Mouse (Mus musculus) ovary, postnatal 10 days (tissue): ENCODE results near the gene Sh3d21.
"Not testable (repeated sequence)": the region's sequence is repeated elsewhere in the genome, so short reads cannot be mapped to it uniquely, and the experiment has no call there.

ENCODE experiments used
- DNase-seq: peaks from one replicate; pipeline ENCODE4 v3.0.0; 2022; ENCODE audit warnings: low spot score

The Sh3d21 gene

GRCm38 (mm10) chr4:126163067-126163659, at the start of gene Sh3d21:
TSS of gene Sh3d21 (minus strand) at chr4:126163491.
- no peak for DNase-seq

GRCm38 (mm10) chr4:126207081-126207480, 43.8 kb upstream of the Sh3d21 start:
- no peak for DNase-seq

GRCm38 (mm10) chr4:126205386-126205785, 42.1 kb upstream of the Sh3d21 start:
- no peak for DNase-seq

GRCm38 (mm10) chr4:126204661-126205230, 41.5 kb upstream of the Sh3d21 start:
- no peak for DNase-seq

- no peak for DNase-seq
Measured at GRCm38 (mm10) chr4:126204016-126204415, 40.7 kb upstream of the Sh3d21 start.

- no peak for DNase-seq
Measured at GRCm38 (mm10) chr4:126203336-126203895, 40.1 kb upstream of the Sh3d21 start.

GRCm38 (mm10) chr4:126202303-126203181, 39.3 kb upstream of the Sh3d21 start, which contains the start of gene Thrap3:
TSS of gene Thrap3 (minus strand) at chr4:126202760.
- peak; percentile 94 for DNase-seq

GRCm38 (mm10) chr4:126201514-126202302, 38.4 kb upstream of the Sh3d21 start:
- DNase-seq = no peak

- DNase-seq = no peak
Measured at GRCm38 (mm10) chr4:126200656-126201055, 37.4 kb upstream of the Sh3d21 start.

- DNase-seq = no peak
Measured at GRCm38 (mm10) chr4:126200036-126200435, 36.7 kb upstream of the Sh3d21 start.

GRCm38 (mm10) chr4:126199556-126199955, 36.3 kb upstream of the Sh3d21 start:
- no peak for DNase-seq

GRCm38 (mm10) chr4:126197485-126197884, 34.2 kb upstream of the Sh3d21 start:
- DNase-seq = no peak

GRCm38 (mm10) chr4:126194916-126195315, 31.6 kb upstream of the Sh3d21 start:
- DNase-seq = no peak

GRCm38 (mm10) chr4:126194216-126194615, 30.9 kb upstream of the Sh3d21 start:
- no peak for DNase-seq

GRCm38 (mm10) chr4:126190636-126191035, 27.3 kb upstream of the Sh3d21 start:
- DNase-seq = no peak

GRCm38 (mm10) chr4:126187096-126187495, 23.8 kb upstream of the Sh3d21 start:
- no peak for DNase-seq

GRCm38 (mm10) chr4:126183034-126183433, 19.7 kb upstream of the Sh3d21 start:
- no peak for DNase-seq

- DNase-seq = no peak
Measured at GRCm38 (mm10) chr4:126181170-126181957, 18.1 kb upstream of the Sh3d21 start.

GRCm38 (mm10) chr4:126175980-126176379, 12.7 kb upstream of the Sh3d21 start:
- DNase-seq = not testable (repeated sequence)

GRCm38 (mm10) chr4:126173800-126174199, 10.5 kb upstream of the Sh3d21 start:
- DNase-seq = no peak

- not testable (repeated sequence) for DNase-seq
Measured at GRCm38 (mm10) chr4:126170737-126171136, 7.4 kb upstream of the Sh3d21 start.
